Mouse (Mus musculus) retina, embryonic 14.5 days (tissue): ENCODE measurements around the gene Nr6a1.

Experiments used
- DNase-seq: peaks from one replicate; pipeline ENCODE4 v3.0.0-alpha.2; 2015; ENCODE audit warnings: low spot score

The Nr6a1 gene

DNA sequence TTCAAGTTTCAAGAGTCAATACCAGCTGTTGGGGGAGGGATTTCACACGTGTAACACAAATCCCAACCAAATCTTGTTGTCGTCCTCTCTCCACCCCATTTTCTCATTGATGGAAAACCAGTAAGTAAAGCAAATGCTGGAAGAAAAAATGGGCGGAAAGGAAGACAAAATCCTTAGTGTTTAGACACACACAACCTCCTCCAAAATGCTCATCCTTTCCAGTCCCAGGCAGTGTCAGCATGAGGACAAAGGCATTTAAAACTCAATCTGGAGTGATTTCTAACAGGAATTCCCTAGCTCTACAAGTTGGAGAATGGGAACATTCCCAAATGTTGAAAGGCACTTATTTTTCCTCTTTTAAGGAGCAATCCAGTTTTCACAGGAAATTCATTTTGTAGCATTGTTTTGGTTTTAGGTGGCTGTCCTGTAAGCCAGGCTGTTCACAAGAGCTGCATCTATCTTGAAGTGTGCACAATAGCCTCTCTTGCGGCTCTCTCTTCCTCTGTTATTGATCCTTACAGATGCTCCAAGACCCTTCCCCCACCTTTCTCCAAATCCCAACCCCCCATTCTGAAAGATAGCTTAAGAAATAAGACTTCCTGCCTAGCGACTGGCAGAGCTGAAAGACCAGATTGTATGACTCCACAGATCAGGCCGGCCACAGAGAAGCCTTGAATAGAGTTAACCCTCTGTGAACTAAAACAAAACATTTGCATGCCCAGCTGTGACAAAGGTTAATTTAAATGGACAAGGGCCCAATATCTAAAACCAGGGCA, 145.4 kb downstream of the Nr6a1 start:
- DNase-seq: peak; percentile 62

DNA sequence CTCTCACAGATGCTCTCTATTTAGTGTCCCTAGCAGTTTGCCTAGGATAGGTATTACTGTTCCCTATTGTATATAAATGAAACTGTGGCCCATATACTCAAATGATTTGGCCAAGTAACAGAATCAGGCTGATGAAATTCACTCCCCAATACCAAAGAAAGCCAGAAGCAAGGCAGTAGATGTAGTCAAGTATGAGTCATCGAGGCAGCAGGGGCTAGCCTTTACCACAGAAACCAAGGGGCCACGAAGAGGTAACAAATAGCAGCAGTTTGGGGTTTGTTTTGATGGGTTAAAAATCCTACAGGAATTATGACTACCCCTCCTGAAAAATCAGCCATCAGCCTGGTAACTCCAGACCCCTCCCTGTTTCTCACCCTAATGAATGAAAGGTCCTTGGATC, 147.5 kb downstream of the Nr6a1 start:
- DNase-seq: no peak

DNA sequence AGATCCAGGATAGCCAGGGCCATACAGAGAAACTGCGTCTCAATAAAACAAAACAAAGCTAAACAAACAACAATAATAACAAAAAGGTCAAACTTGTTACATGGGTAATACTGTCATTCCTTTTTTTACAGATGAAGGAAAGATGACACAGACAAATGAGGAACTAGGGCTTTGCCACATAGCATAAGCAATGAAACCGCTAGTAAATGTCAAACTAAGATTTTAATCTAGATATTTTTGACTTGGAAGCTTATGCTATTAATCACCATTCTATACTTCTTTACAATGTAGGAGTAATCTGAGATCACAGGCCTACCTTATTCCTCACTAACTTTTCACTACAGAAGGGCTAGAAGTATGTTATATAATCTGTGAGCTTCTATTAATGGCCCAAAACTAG, 150.2 kb downstream of the Nr6a1 start:
- DNase-seq: no peak

DNA sequence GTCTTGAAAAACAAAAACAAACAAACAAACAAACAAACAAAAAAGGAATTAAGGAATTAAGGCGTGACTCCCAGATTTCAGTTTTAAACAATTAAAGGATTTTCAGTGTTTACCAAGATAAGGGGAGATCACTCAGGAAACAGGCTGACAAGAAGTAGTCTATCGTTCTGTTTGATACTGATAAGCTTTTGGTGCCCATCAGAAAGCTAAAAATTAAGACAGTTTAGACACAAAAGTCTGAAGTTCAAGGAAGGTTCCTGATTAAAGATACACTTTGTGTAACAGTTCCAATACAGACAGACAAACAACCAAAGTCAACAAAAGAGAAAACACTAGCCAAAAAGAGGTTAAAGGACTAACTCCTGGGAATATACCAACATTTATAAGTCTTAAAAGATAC, 152.6 kb downstream of the Nr6a1 start:
- no peak for DNase-seq

DNA sequence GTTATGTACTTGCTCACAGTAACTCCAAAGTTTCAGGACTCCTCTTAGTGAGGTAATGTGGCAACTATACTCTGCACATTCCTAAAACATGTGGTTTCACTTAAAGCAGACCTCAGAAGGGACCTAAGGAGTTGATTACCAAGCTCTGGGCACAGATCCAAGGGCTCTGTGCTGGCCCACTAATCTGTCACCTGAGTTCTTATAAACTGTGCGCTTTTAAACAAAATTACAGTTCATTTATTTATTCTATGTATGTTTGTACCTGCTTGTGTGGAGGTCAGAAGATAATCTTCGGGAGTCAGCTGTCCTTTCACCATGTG, 156.1 kb downstream of the Nr6a1 start:
- no peak for DNase-seq

DNA sequence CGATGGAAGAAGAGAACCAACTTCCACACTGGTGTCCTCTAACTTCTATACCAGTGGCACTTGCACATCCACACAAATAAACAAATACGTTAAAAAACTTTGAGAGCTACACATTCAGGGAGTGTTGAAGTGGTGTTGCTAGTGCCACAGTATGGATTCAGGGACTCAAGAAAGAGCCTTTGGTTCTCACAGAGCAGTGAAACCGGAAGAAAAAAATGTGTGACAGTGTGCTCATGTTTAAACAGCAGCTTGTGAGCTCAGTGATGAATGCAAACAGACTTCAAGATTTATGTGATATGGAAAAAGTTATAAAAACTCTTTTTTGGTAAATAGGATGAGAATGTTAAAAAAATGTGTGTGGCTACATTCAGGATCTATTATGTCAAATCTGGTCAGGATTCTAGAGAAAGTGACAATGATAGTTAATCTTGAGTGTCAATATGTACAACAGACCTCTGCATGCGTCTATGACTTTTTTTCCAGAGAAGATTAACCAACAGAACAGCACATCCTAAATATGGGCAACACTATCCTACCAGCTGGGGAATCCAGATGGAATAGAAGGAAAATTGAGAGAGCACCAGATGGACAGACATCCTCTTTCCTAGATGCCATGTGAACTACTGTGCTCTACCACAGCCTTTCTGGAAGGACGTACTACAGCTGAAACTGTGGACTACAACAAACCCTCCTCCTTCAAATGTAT, 156.6 kb downstream of the Nr6a1 start:
- DNase-seq: no peak

DNA sequence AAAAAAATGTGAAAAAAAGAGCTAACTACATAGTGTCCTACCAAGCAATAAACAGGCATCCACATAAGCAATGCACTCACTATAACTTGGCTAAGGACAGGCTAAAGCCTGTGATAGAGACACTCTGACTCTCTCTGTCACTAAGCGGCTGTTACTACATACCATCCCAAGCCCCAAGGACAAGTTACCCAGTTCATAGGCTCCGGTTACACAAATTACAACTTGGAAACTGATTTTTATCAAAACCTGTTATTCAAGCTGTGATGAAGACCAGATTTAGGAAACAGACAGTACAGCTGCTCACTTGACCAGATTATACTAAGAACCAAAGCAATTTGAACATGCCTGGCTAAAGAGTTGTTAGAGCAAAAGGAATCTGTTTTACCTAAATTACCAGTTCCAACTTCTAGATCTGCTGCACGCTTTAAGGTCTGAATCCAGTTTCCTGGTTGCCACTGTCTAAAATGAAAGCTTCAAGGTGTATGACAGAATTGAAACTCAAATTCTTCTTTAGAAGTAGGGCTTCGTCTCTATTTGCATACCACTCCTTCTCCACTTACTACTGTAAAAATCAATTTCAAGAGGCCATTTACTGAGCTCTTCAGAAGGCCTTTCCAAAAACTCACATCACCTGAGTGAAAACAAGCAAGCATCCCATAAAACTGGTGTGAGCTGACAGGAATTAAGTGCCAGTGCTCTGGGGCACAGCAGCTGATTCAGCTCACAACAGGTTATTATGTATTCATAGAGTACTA, 160.1 kb downstream of the Nr6a1 start:
- DNase-seq: no peak

DNA sequence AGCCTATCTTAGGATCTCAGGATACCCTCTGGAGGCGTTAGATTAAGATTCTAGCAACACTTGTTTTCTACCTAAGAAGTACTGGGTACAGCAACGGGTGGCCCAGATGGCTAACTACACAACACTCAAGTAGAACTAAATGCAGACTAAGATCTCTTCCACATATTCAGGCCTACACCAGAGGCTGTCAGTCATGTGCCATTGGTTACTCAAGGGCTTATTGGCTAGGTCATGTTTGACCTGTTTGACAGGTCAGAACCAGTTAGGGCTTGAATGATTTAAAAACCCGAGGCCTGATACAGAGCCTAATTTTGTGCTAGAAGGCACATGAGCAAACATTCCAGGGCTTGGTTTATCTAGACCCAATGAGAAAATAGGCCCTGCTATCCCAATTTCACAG, 187.6 kb downstream of the Nr6a1 start:
- no peak for DNase-seq

DNA sequence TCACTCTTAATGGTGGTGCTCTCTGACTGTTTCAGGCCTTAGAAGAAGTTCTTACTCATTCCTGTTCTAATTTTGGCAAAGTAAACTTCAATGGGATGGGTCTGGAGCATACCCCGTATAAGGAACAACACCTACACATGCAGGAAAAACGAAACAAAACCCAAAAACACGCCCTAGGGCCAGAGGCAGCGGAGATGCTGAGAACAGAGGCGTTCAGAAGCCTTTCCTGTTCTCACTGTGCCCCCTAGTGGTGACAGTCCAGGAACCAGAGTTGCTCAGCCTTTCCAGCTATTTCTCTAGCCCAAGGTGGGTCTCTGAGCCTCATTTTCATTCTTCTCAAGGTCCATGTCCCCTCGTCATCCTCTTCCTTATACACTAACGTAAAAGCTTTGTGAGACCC, 188.1 kb downstream of the Nr6a1 start:
- peak; percentile 93 for DNase-seq

DNA sequence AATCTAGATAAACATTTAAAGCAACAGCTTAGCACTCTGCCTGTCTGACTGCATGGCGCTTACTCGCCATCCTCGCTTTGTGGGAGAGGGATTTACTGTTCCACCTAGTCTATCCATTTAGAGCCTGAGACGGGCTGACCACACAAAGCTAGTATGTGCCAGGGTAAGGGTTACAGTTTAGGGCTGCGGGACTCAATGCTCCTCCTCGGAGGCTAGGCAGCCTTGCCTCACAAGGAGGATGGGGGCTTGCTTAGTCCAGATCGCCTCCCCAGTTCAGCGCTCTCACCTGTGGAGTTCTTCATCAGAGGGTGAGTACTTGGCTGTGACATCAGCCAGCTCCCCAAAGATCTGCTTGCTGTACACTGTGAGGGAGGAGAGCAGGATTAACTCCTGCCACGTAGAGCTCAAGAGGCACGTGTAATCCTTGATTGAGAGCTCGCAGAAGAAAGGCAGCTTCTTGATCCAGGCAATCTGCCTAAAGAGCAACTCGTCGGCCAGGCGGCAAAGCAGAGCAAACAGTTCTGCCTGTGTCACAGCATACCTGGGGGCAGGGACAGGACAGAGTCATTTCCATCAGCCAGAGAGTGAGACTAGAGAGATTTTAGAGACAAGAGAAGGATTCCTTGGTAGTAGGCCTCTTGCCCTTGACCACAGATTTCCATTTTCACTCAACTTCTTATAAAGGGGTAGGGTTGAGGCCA, 188.7 kb downstream of the Nr6a1 start:
- no peak for DNase-seq

DNA sequence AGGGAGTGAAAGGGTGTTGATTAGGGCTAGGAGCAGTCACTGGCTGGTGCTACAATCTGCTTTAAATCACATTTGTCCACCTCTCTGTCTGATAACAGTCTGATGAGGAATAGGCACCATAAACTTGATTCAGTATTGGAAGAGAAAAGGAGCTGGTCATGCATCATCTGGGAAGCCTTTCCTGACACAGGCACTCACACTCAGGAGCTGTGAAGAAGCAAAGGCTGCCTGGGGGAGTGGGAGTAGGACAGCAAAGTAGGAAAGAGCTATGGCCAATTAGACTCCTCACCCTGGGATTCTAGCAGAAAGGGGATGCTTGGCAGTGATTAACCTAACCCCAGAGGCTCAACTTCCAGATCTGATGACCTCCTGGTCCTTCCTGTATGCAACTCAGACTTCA, 191.7 kb downstream of the Nr6a1 start:
- DNase-seq: no peak

DNA sequence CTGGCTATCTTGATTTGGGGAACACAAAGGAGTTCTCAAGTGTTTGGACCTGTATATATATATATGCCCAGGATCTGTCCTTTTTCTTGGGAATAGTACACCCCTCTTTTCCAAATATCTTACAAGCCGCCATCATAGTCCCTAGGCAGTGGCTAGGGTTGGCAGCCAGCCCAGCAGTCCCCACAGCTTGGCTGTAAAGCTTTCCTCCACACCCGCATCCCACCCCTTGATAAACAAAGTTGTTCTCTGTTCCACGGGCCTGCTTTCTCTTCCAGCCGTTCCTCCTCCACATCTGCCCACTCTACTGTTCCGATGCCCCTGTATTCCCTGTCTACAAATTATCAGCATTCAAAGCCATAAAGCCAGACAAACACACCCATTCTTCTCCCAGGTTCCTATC, 192.8 kb downstream of the Nr6a1 start:
- no peak for DNase-seq

DNA sequence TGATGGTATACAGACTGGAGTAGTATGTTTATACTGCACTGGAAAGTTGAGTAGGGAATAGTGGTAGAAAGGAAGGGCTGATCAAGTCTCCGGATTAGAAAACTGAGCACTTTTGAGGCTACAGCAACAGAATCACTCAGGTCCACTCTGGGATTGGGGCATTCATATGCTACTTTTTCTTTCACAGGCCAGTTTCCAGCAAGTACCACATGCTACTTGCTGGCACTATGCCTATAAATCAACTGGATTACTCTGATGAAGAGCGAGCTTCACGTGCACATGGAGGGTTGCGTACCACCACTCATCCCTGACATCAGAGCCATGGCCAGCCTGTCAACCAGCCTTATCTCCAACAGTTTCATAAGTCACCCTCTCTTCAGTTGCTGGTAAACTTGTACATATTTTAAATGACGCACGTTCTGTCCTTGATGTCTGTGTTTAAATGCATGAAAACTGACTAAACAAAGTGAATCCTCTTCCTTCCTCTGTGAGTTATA, 197.1 kb downstream of the Nr6a1 start:
- no peak for DNase-seq

DNA sequence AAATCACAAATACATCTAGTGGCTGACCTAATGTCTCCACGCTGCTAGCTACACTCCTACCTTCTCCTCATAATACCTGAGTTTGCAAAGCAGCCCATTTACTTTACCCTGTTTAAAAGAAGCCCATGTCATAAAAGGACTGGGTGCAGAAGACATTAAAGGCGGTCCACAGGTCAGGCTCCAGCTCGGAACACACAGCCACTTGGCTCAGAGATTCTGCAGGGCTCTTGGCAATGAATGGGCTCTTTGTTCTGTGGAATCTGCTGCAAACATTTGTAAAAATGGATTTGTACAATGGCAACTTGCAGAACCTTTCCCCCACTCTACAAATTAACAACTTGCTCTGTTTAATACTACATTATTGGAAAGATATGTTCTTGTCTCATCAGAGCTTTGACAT, 202.1 kb downstream of the Nr6a1 start:
- DNase-seq: no peak

DNA sequence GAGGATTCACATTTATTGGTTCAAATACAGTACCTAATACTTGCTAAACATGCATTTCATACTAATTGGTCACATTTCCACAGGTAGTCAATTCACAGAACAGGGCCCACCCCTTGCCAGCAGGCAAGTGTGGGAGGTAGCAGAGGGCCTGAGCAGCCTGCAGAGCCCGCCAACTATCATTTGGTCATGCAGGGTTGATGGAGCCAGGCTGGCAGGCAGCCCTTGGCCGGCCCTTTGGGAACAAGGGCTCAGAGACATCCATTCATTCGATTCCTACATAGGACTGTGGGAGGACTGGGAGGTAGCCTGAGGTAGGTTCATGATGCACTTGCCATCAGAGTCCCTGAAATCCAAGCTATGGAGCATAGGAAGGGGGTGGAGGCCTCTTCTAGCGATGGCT, 204.1 kb downstream of the Nr6a1 start:
- no peak for DNase-seq

DNA sequence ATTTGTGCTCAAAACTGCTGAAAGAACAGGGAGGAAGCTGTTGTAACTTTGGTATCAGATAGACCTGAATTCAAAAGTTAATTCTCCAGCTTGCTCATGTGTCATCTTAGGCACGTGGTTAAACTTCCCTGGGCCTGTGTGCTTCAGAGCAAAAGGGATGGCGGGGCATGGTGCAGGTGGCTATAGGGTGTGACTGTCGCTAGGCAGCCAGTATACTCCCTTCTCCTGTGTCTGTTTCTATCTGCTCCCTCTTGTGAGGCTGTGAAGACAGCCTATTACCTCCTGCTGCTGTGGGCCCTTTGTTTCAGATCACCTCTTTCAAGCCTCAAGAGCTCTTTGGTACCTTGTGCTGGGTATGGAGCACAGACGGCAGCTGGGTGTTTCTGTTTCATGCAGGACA, 205.4 kb downstream of the Nr6a1 start:
- no peak for DNase-seq

DNA sequence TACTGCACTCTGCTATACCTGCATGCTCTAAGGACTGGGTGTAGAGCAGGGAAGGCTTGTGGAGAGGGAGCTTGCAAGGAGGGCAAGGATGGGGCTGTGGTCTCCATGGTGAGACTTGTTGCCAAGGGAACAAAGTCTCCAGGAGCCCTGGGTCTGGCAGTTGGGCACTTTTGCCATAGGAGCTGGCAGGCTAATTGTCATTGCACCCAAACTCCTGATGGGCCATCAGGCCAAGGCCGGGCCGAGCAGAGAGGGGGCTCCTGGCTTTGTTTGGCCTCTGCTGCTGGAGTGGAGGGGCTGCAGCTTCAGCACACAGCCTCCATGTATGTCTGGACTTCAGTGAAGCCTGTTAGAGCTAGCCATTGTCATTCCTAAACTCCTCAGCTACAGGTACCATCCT, 206.8 kb downstream of the Nr6a1 start:
- no peak for DNase-seq

DNA sequence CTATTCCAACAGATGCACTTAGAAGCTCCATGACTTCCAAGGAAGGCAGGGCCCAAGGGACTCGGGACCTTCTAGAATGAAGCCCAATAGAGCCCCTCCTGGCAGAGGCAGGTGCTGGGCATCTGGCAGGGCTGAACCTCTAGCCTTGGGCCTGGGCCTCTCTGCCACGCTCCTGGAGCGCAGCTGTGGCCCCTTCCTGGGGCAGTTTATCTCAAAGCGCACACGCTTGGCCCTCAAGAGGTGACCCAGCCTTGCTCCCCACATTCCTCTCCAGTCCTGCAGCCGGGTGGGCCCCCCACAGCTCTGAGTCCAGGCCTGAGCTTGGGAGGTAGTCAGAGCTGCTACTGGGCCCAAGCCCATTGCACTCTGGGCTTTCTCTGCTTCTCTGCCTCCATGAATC, 208.1 kb downstream of the Nr6a1 start:
- no peak for DNase-seq

DNA sequence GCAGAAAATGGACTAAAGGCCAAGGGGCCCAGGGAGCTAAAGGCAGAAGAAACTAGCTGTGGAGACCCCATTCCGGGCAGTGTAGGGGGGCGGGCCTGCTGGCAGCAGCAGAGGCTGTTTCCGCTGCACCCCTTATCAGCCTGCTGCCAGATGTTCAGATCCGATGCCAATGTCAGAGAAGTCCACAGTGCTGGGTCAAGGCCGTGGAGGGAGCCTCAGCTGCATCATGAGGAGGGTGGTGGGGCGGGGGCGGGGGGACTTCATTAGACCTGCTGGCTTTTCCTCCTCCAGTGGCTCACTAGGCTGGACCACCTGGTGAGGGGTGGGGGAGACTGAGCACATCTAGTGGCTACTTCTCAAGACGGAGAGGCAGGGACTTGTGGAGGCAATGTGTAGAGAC, 208.8 kb downstream of the Nr6a1 start:
- DNase-seq: no peak

DNA sequence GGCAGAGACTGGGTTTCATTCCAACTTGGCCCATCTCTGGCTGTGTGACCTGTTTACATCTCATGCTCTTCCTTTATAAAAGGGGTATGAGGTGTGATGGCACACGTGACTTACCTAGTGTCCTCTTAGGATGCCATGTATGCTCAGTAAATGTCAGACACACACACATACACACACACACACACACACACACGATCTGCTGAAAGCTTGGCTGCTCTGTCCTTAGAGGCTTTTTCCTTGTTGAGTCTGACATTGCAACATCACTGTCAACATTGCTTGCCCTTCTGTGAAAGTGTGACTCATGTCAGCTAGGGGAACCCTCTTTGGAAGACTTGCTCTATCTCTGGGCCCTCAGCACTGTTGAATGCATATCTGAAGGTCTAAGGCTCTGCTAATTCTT, 210.1 kb downstream of the Nr6a1 start:
- DNase-seq: no peak

DNA sequence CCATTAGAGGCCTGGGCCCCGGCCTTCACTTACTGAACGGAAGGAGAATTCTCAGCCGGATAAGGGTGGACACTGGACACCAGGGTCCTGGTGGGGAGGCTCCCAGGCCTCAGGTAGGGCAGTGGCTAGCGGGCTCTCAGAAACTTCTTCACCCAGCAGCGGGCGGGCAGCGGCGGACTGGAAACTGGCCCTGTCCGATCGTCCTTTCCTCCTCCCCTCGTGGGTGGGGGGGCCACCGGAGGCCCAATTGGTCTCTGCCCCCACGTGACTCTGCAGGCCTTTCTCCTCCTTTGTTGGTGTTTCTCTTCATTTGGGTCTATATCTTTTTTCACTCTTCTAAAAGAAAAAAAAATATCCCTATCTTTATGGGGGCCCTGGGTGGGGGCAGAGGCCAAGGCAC, 213.2 kb downstream of the Nr6a1 start, which contains the start of gene Nr5a1:
Gene Nr5a1, minus strand, starts transcription at position 219 of the 400 bp plus-strand sequence.
- DNase-seq: no peak

DNA sequence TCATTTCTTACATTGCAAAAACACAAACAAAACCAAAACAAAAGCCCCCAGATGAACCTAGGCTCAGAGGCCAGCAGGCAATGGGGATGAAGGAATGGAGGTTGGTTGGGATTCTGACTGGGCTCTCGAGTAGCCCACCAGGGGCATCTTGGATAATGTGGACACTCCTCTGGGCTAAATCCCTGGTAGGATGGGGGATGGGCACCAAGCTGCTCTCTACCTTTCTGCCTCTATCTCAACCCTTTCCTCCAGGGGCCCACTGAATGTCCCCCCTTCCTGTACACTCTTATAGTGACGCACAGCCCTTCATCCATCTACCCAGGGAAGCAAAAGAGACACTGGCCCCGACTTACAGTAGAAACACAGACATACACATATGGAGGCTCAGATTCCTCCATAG, 213.9 kb downstream of the Nr6a1 start:
- DNase-seq: no peak

DNA sequence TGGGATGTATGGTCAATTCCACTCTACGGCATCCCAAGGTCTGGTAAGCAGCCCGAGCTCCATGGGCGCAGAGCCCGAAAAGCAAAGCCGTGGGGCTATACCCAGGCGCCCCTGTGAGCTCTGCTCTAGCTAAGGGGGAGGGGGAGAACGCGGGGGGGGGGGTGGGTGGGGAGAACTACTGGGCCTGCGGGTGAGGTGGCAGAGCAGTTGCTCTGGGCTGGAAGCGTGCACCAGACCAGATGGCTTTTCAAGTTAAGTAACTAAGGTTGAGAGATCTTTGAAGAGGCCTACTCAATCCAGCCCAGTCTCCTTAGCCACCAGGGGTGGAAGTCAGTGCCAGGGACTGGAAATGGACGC, 214.7 kb downstream of the Nr6a1 start:
- no peak for DNase-seq
